Mouse (Mus musculus) gastrocnemius, postnatal 36 days (tissue): ENCODE data around the gene Dph3. TPM values are rescaled to one million over a fixed set of nuclear protein-coding genes. Genes with fewer than 3 reads are reported as not detected.
A peak's percentile ranks its signal among the peaks of the same experiment; 100 is the strongest.
"Not testable (repeated sequence)": the region's sequence is repeated elsewhere in the genome, so short reads cannot be mapped to it uniquely, and the experiment has no call there.

Experiments
- DNase-seq, 2 experiments: peaks; one replicate each; pipeline ENCODE4 v3.0.0; 2022
- intact Hi-C: fragments of 180-260 bp; cut with DNase I; formaldehyde crosslinking; loops from one replicate; pipeline ENCODE4 v1.15.1; 2025
- long read RNA-seq, 2 experiments: library from polyadenylated mRNA; stranded (forward); transcript quantifications; one replicate each; pipeline ENCODE4 v2.0.0; 2021
- total RNA-seq, 2 experiments: library from RNA; stranded (reverse); gene quantifications; 2 replicates each; pipeline ENCODE4 v1.2.3; 2021

Dph3 gene
- total RNA-seq, result 100 to 1,000 TPM; 107 to 111 TPM
- long read RNA-seq, experiment 1, transcript Dph3-202 (3 exons, 2,953 nt), result major isoform, 146 of 178 reads
- long read RNA-seq, experiment 1, transcript Dph3-205 (2 exons, 809 nt), result minor isoform, 9 of 178 reads
- long read RNA-seq, experiment 1, partial matches to known transcripts, result 1 of 178 reads
- long read RNA-seq, experiment 1, other reads (novel, unspliced or antisense), result 19 of 178 reads
- long read RNA-seq, experiment 2, transcript Dph3-202 (3 exons, 2,953 nt), result major isoform, 153 of 185 reads
- long read RNA-seq, experiment 2, transcript Dph3-205 (2 exons, 809 nt), result minor isoform, 12 of 185 reads
- long read RNA-seq, experiment 2, partial matches to known transcripts, result 0 of 185 reads
- long read RNA-seq, experiment 2, other reads (novel, unspliced or antisense), result 17 of 185 reads

GRCm38 (mm10) chr14:32085486-32086201 lies at the start of gene Dph3:
Gene Dph3 (minus strand): TSS chr14:32085729.
- DNase-seq, result peak; percentile 98
- intact Hi-C loops, result no loop called here

- intact Hi-C loops, result no loop called here
Observed at GRCm38 (mm10) chr14:32134293-32134692, 48.8 kb upstream of the Dph3 start.

GRCm38 (mm10) chr14:32131836-32132235 lies 46.3 kb upstream of the Dph3 start:
- intact Hi-C loops, result no loop called here
- DNase-seq, result no peak

More at GRCm38 (mm10) chr14:32134293-32134692, 48.8 kb upstream of the Dph3 start:
- no peak for DNase-seq

- no peak for DNase-seq
- intact Hi-C loops, result no loop called here
Observed at GRCm38 (mm10) chr14:32128409-32128808, 42.9 kb upstream of the Dph3 start.

GRCm38 (mm10) chr14:32125256-32125655 lies 39.7 kb upstream of the Dph3 start:
- intact Hi-C loops, result not testable (repeated sequence)

GRCm38 (mm10) chr14:32124261-32124660 lies 38.7 kb upstream of the Dph3 start:
- no peak for DNase-seq
- intact Hi-C loops, result no loop called here

More at GRCm38 (mm10) chr14:32125256-32125655, 39.7 kb upstream of the Dph3 start:
- not testable (repeated sequence) for DNase-seq

GRCm38 (mm10) chr14:32121920-32122315 lies 36.4 kb upstream of the Dph3 start:
- intact Hi-C loops, result no loop called here
- no peak for DNase-seq

- no peak for DNase-seq
- intact Hi-C loops, result no loop called here
Observed at GRCm38 (mm10) chr14:32120940-32121919, 35.7 kb upstream of the Dph3 start.

- intact Hi-C loops, DNase-seq: not testable (repeated sequence)
Observed at GRCm38 (mm10) chr14:32112124-32112523, 26.6 kb upstream of the Dph3 start.

- no peak for DNase-seq
- intact Hi-C loops, result no loop called here
Observed at GRCm38 (mm10) chr14:32106911-32107310, 21.4 kb upstream of the Dph3 start.

GRCm38 (mm10) chr14:32105663-32106062 lies 20.1 kb upstream of the Dph3 start:
- DNase-seq, result no peak
- intact Hi-C loops, result no loop called here

GRCm38 (mm10) chr14:32103556-32103955 lies 18.0 kb upstream of the Dph3 start:
- DNase-seq, result no peak
- intact Hi-C loops, result no loop called here

GRCm38 (mm10) chr14:32098951-32099350 lies 13.4 kb upstream of the Dph3 start:
- no peak for DNase-seq
- intact Hi-C loops, result no loop called here

- intact Hi-C loops, result no loop called here
- DNase-seq, result no peak
Observed at GRCm38 (mm10) chr14:32097691-32098090, 12.2 kb upstream of the Dph3 start.

- no peak for DNase-seq
- intact Hi-C loops, result no loop called here
Observed at GRCm38 (mm10) chr14:32096740-32097139, 11.2 kb upstream of the Dph3 start.

GRCm38 (mm10) chr14:32095646-32096045 lies 10.1 kb upstream of the Dph3 start:
- intact Hi-C loops, result no loop called here
- DNase-seq, result no peak

GRCm38 (mm10) chr14:32093500-32094117 lies 8.1 kb upstream of the Dph3 start:
- no peak for DNase-seq
- intact Hi-C loops, result no loop called here

GRCm38 (mm10) chr14:32093018-32093417 lies 7.5 kb upstream of the Dph3 start:
- no peak for DNase-seq
- intact Hi-C loops, result no loop called here

- no peak for DNase-seq
- intact Hi-C loops, result no loop called here
Observed at GRCm38 (mm10) chr14:32091704-32092103, 6.2 kb upstream of the Dph3 start.

- DNase-seq, result no peak
Observed at GRCm38 (mm10) chr14:32091124-32091523, 5.6 kb upstream of the Dph3 start.

More at GRCm38 (mm10) chr14:32091124-32091523, 5.6 kb upstream of the Dph3 start:
- intact Hi-C loops, result no loop called here
